Mouse (Mus musculus) layer of hippocampus, adult 9-10 months (tissue): Measurements from ENCODE around the gene Dnajc12.
A peak's percentile ranks its signal among the peaks of the same experiment; 100 is the strongest.
"Not testable (repeated sequence)": the region's sequence is repeated elsewhere in the genome, so short reads cannot be mapped to it uniquely, and the experiment has no call there.

Experiments
- DNase-seq: peaks from one replicate; pipeline ENCODE4 v3.0.0; 2022; ENCODE audit warnings: low spot score

Dnajc12 gene

GRCm38 (mm10) chr10:63386444-63386843 is 4.2 kb downstream of the Dnajc12 start:
- peak; percentile 83 for DNase-seq

GRCm38 (mm10) chr10:63386991-63387390 is 4.7 kb downstream of the Dnajc12 start:
- DNase-seq: no peak

- no peak for DNase-seq
Measured at GRCm38 (mm10) chr10:63388948-63389347, 6.7 kb downstream of the Dnajc12 start.

- no peak for DNase-seq
Measured at GRCm38 (mm10) chr10:63396963-63397362, 14.7 kb downstream of the Dnajc12 start.

GRCm38 (mm10) chr10:63402731-63403504 is 20.7 kb downstream of the Dnajc12 start:
- DNase-seq: no peak

- DNase-seq: no peak
Measured at GRCm38 (mm10) chr10:63403636-63404035, 21.4 kb downstream of the Dnajc12 start.

GRCm38 (mm10) chr10:63410162-63410956 is 28.1 kb downstream of the Dnajc12 start:
- no peak for DNase-seq

GRCm38 (mm10) chr10:63411674-63412073 is 29.4 kb downstream of the Dnajc12 start:
- not testable (repeated sequence) for DNase-seq

- no peak for DNase-seq
Measured at GRCm38 (mm10) chr10:63412756-63413155, 30.5 kb downstream of the Dnajc12 start.

GRCm38 (mm10) chr10:63415287-63415686 is 33.0 kb downstream of the Dnajc12 start:
- DNase-seq: no peak

- no peak for DNase-seq
Measured at GRCm38 (mm10) chr10:63415850-63416249, 33.6 kb downstream of the Dnajc12 start.

GRCm38 (mm10) chr10:63417061-63417460 is 34.8 kb downstream of the Dnajc12 start:
- no peak for DNase-seq

- DNase-seq: no peak
Measured at GRCm38 (mm10) chr10:63421739-63422735, 39.8 kb downstream of the Dnajc12 start, which contains the start of gene Gm7075. Gene Gm7075, minus strand, starts transcription at chr10:63421789.

- DNase-seq: no peak
Measured at GRCm38 (mm10) chr10:63422736-63422992, 40.4 kb downstream of the Dnajc12 start.

- DNase-seq: no peak
Measured at GRCm38 (mm10) chr10:63423591-63424474, 41.6 kb downstream of the Dnajc12 start.

GRCm38 (mm10) chr10:63424475-63424814 is 42.2 kb downstream of the Dnajc12 start:
- DNase-seq: no peak

- no peak for DNase-seq
Measured at GRCm38 (mm10) chr10:63427146-63427545, 44.9 kb downstream of the Dnajc12 start.

- DNase-seq: no peak
Measured at GRCm38 (mm10) chr10:63428243-63429022, 46.2 kb downstream of the Dnajc12 start.

- DNase-seq: no peak
Measured at GRCm38 (mm10) chr10:63429023-63429340, 46.7 kb downstream of the Dnajc12 start.

GRCm38 (mm10) chr10:63429380-63429779 is 47.1 kb downstream of the Dnajc12 start:
- peak; percentile 99 for DNase-seq
